ENCODE assay signal across 8 mouse cellular contexts in the genomic region with DNA sequence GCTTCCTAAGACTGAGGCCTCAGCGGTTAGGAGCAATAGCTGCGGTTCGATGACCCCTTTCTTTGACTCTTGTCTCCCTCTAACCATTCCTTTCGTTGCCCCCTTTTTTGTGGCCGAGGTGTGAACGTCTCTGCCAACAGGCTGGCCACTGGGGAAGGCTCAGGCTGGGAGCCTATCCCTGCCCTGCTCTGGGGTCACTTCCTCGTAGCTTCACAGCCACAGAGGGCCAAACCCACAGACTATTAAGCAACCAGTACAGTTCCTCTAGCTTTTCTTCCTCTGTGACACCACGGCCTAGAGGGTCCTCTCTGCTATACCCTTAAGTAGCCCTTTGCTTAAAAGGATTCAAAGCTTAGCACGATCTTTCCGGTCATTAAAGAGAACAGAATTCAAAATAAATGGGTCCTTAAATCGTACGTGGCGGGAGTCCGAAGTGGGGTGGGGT. TPM values are rescaled to one million over a fixed set of nuclear protein-coding genes. Genes with fewer than 3 reads are reported as not detected.
DNase-seq lines count a peak whose midpoint lies in the region; ATAC-seq and TF ChIP-seq lines count a peak whose summit lies in the region.

No protein-coding gene starts in this region.

- H3K9ac ChIP-seq in ES-Bruce4 (ENCODE audit: low read depth, poor library complexity, severe bottlenecking) = peak overlapping the region; percentile 85
- H3K9ac ChIP-seq in forebrain, embryonic 15.5 days (replicated peaks) = peak overlapping the region; percentile 90
- H3K9ac ChIP-seq in kidney, embryonic 16.5 days (replicated peaks; ENCODE audit: low read length) = peak overlapping the region; percentile 94

- no peak for DNase-seq in cerebellum, adult 8-10 months
- peak; percentile 75 for DNase-seq in splenic B cell, adult 2 months (ENCODE audit: low read depth, low spot score)
- DNase-seq in left cerebral cortex, postnatal 4 days = no peak

- H3K9me3 ChIP-seq in ES-Bruce4 (replicated peaks; ENCODE audit: control insufficient read depth, insufficient read depth, low read length, poor library complexity, severe bottlenecking) = no peaks in the 10 kb centered on the region
- no peaks in the 10 kb centered on the region for H3K9me3 ChIP-seq in forebrain, embryonic 15.5 days
- no peaks in the 10 kb centered on the region for H3K9me3 ChIP-seq in kidney, embryonic 16.5 days (ENCODE audit: low read length)

- 21% methylated on average over 14 of the region's 14 CpGs for WGBS in forebrain, embryonic 15.5 days
- WGBS in kidney, embryonic 16.5 days = 8% methylated on average over 14 of the region's 14 CpGs

- H3K27ac ChIP-seq in ES-Bruce4 (ENCODE audit: insufficient read depth, low read length) = no peak overlapping the region
- no peak overlapping the region for H3K27ac ChIP-seq in forebrain, embryonic 15.5 days (replicated peaks)
- H3K27ac ChIP-seq in kidney, embryonic 16.5 days (ENCODE audit: low read length) = peak overlapping the region; percentile 27

- H3K27me3 ChIP-seq in ES-Bruce4 (ENCODE audit: control insufficient read depth, insufficient read depth, low read length, poor library complexity, severe bottlenecking) = no peaks in the 10 kb centered on the region
- no peaks in the 10 kb centered on the region for H3K27me3 ChIP-seq in forebrain, embryonic 15.5 days
- no peaks in the 10 kb centered on the region for H3K27me3 ChIP-seq in kidney, embryonic 16.5 days (ENCODE audit: insufficient read depth, low read length)
- no peaks in the 10 kb centered on the region for H3K27me3 ChIP-seq in splenic B cell, adult 2 months (ENCODE audit: control insufficient read depth, insufficient read depth, low read length, poor library complexity, severe bottlenecking)

- peak overlapping the region; percentile 42 for H3K4me3 ChIP-seq in ES-Bruce4 (ENCODE audit: low read depth, low read length)
- peak overlapping the region; percentile 87 for H3K4me3 ChIP-seq in forebrain, embryonic 15.5 days
- H3K4me3 ChIP-seq in kidney, embryonic 16.5 days (ENCODE audit: low read length) = peak overlapping the region; percentile 81

- no peak for TF ChIP-seq POLR2A in ES-Bruce4 (IDR thresholded peaks at IDR 0.05; ENCODE audit: insufficient read depth, low read length)

- no peak for TF ChIP-seq CTCF in ES-Bruce4 (IDR thresholded peaks at IDR 0.05; ENCODE audit: low read depth, low read length)

- intact Hi-C loops in left cerebral cortex, postnatal 4 days (cut with DNase I) = no loop called here

- peak overlapping the region; percentile 61 for H3K4me2 ChIP-seq in forebrain, embryonic 15.5 days (replicated peaks)
- peak overlapping the region; percentile 79 for H3K4me2 ChIP-seq in kidney, embryonic 16.5 days (replicated peaks; ENCODE audit: low read depth, low read length)

- 0 out of 2 replicates have a peak, but pooled peaks have one; percentile 12 for ATAC-seq in cerebellum, adult (ENCODE audit: insufficient number of reproducible peaks, low FRiP score, low TSS enrichment)
- ATAC-seq in forebrain, embryonic 15.5 days (replicated peaks) = peak; percentile 46
- peak; percentile 70 for ATAC-seq in kidney, embryonic 16.5 days (ENCODE audit: low FRiP score, low TSS enrichment)
- ATAC-seq in megakaryocyte, adult 5-6 weeks (ENCODE audit: poor library complexity, severe bottlenecking) = peak; percentile 78

- no peak for TF ChIP-seq EP300 in ES-Bruce4 (IDR thresholded peaks at IDR 0.05; ENCODE audit: insufficient read depth, low read depth, low read length)

- no peaks in the 10 kb centered on the region for H3K36me3 ChIP-seq in ES-Bruce4 (ENCODE audit: control insufficient read depth, insufficient read depth, low read length, poor library complexity, severe bottlenecking)
- no peaks in the 10 kb centered on the region for H3K36me3 ChIP-seq in forebrain, embryonic 15.5 days
- no peaks in the 10 kb centered on the region for H3K36me3 ChIP-seq in kidney, embryonic 16.5 days (ENCODE audit: insufficient read depth, low read length)
- H3K36me3 ChIP-seq in splenic B cell, adult 2 months (ENCODE audit: control insufficient read depth, insufficient read depth, low read length, poor library complexity, severe bottlenecking) = no peaks in the 10 kb centered on the region

- H3K4me1 ChIP-seq in ES-Bruce4 (ENCODE audit: control insufficient read depth, insufficient read depth, low read length) = no peaks in the 10 kb centered on the region
- H3K4me1 ChIP-seq in forebrain, embryonic 15.5 days = peaks cover 39% of the 10 kb centered on the region
- H3K4me1 ChIP-seq in kidney, embryonic 16.5 days (ENCODE audit: insufficient read depth, low read length) = peaks cover 44% of the 10 kb centered on the region

RNA-seq across cellular contexts. Expression of gene Ifngr2, which starts 0.5 kb away (rescaled TPM):
- 5.0 and 8.9 TPM in 2 replicates for polyA plus RNA-seq in ES-Bruce4 (2011; ENCODE audit: insufficient read depth, insufficient read length, low read depth, missing spikeins)
- 104 and 105 TPM in 2 replicates for polyA plus RNA-seq in forebrain, embryonic 15.5 days (2015; fragmentation: Nextera tagmentation; extraction: Ambion mirVana)
- polyA plus RNA-seq in kidney, embryonic 16.5 days (2015; fragmentation: Nextera tagmentation; extraction: Ambion mirVana) = 52.1 and 52.7 TPM in 2 replicates
- total RNA-seq in megakaryocyte, adult 5-6 weeks (2015) = 63.2 and 67.5 TPM in 2 replicates
- total RNA-seq in megakaryocyte, adult 5-6 weeks (2017) = 47.0 and 49.0 TPM in 2 replicates
- 10 to 100 TPM; 88.8 to 89.4 TPM for total RNA-seq in left cerebral cortex, postnatal 4 days (2021)

RNA-seq across cellular contexts. Expression of gene Tmem50b, which starts 51.2 kb away (rescaled TPM):
- polyA plus RNA-seq in ES-Bruce4 (2011; ENCODE audit: insufficient read depth, insufficient read length, low read depth, missing spikeins) = 27.2 and 30.9 TPM in 2 replicates
- polyA plus RNA-seq in forebrain, embryonic 15.5 days (2015; fragmentation: Nextera tagmentation; extraction: Ambion mirVana) = 83.2 and 89.2 TPM in 2 replicates
- polyA plus RNA-seq in kidney, embryonic 16.5 days (2015; fragmentation: Nextera tagmentation; extraction: Ambion mirVana) = 42.1 and 47.7 TPM in 2 replicates
- total RNA-seq in megakaryocyte, adult 5-6 weeks (2015) = 102 and 112 TPM in 2 replicates
- 83.4 and 89.7 TPM in 2 replicates for total RNA-seq in megakaryocyte, adult 5-6 weeks (2017)
- total RNA-seq in left cerebral cortex, postnatal 4 days (2021) = 10 to 100 TPM; 76.3 to 77.4 TPM

Comparison
In these comparisons a context has a peak if more than half of its experiments do, and no peak if none do; other contexts are left out.
1. ATAC-seq: peak in every context shown above with its lines; median percentile 78 in megakaryocyte, adult 5-6 weeks; 70 in kidney, embryonic 16.5 days; 46 in forebrain, embryonic 15.5 days; 12 in cerebellum, adult.